Mouse (Mus musculus): ENCODE data around the gene Spata1. TPM values are rescaled to one million over a fixed set of nuclear protein-coding genes. Genes with fewer than 3 reads are reported as not detected.
"Not testable (repeated sequence)": the region's sequence is repeated elsewhere in the genome, so short reads cannot be mapped to it uniquely, and the experiment has no call there.

Gene Spata1
- polyA plus RNA-seq, 1 experiment from 2014 or later: 6.0 TPM

- peaks cover 100% of the 10 kb centered on the region for H3K36me3 ChIP-seq (replicated peaks)
- WGBS: 89% methylated on average over 14 of the region's 14 CpGs
- no peak overlapping the region for H3K27ac ChIP-seq (replicated peaks)
- no peaks in the 10 kb centered on the region for H3K27me3 ChIP-seq (replicated peaks; ENCODE audit: low read depth, poor library complexity, severe bottlenecking)
- H3K4me1 ChIP-seq: no peaks in the 10 kb centered on the region
- no peak overlapping the region for H3K4me3 ChIP-seq
- DNase-seq (ENCODE audit: low spot score): peak; percentile 6
- H3K9me3 ChIP-seq: no peaks in the 10 kb centered on the region
These were observed 65.7 kb downstream of the Spata1 start for GRCm38 (mm10) chr3:146433681-146434350.

- H3K4me3 ChIP-seq; H3K27ac ChIP-seq (replicated peaks); H3K9me3 ChIP-seq; DNase-seq (ENCODE audit: low spot score); H3K27me3 ChIP-seq (replicated peaks; ENCODE audit: low read depth, poor library complexity, severe bottlenecking); H3K4me1 ChIP-seq: not testable (repeated sequence)
- 90% methylated on average over 11 of the region's 11 CpGs for WGBS
- H3K36me3 ChIP-seq (replicated peaks): peaks cover 100% of the 10 kb centered on the region
These were observed 66.5 kb downstream of the Spata1 start for GRCm38 (mm10) chr3:146433063-146433462.

DNA sequence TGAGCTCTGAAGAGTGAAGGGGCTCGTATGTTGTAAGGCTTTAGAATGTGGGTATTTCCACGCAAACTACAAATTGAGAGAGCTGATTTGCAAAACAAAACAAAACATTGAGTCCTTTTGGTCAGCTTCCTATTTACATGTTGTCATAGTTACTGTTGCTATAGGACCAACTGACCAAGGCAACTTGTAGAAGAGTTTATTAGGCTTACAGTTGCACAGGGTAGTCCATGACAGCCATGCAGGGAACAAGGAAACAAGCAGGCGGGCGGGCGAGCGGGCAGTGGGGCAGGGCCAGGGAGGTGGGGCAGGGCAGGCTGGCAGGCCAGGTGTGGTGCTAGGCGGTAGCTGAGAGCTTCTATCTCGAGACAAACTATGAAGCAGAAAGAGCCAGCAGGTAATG, 73.1 kb downstream of the Spata1 start:
- Histone ChIP-seq H3K36me3 (replicated peaks) (peaks cover 79% of the 10 kb centered on the region), H3K27ac (replicated peaks) (no peak overlapping the region), H3K4me3 (no peak overlapping the region), H3K9me3 (no peaks in the 10 kb centered on the region), H3K27me3 (replicated peaks; ENCODE audit: low read depth, poor library complexity, severe bottlenecking) (no peaks in the 10 kb centered on the region), H3K4me1 (peaks cover 17% of the 10 kb centered on the region)
- no peak for DNase-seq (ENCODE audit: low spot score)
- 90% methylated on average over 8 of the region's 8 CpGs for WGBS

DNA sequence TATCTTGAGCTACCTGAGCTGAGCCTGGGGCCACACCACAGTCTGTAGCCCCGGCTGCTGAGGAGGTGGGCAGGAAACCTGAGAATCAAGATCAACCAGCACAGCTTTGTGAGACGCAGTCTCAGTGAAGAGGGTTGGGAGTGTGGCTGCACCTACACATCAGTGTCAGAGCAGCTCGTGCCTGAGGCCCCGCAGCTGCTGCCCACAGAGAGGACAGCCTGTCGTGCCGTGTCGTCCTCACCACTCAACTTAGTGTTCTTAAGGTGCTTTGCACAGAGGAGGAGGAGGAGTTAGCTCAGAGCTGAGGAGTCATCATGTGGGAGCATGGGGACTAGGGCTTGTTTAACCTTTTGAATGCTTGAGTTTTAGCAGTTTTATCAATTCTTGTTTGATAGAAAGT, 73.7 kb downstream of the Spata1 start:
- no peak overlapping the region for H3K27ac ChIP-seq (replicated peaks)
- peaks cover 75% of the 10 kb centered on the region for H3K36me3 ChIP-seq (replicated peaks)
- 72% methylated on average over 7 of the region's 7 CpGs for WGBS
- no peak for DNase-seq (ENCODE audit: low spot score)
- no peak overlapping the region for H3K4me3 ChIP-seq
- no peaks in the 10 kb centered on the region for H3K27me3 ChIP-seq (replicated peaks; ENCODE audit: low read depth, poor library complexity, severe bottlenecking)
- no peaks in the 10 kb centered on the region for H3K9me3 ChIP-seq
- peaks cover 17% of the 10 kb centered on the region for H3K4me1 ChIP-seq

DNA sequence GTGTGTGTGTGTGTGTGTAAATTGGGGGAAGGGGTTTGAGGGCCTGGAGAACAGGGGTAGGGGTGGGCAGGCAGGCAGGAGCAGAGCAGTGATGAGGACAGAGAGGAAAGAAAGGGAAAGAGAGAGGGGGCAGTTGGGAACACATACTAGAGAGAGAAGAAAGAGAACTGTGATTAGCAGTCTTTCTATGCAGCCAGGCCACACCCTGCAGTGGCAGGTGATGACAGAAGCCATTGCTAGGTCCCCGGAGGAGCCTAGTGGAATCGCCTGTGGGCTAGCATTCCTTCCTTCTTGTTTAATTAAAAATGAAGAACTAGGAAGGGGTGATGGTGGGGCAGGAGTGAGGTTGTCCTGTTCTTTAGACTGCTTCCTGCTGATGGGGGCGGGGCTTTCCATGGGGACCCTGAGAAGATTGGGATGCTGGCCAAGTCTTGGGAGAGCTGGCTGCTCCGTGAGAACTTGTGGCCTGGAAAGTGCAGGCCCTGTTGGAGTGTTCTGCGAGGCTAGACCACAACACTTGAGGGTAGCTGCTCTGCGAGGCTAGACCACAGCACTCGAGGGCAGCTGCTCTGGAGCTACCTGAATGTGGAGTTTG, 75.2 kb downstream of the Spata1 start:
- no peak overlapping the region for H3K27ac ChIP-seq (replicated peaks)
- DNase-seq (ENCODE audit: low spot score): no peak
- WGBS: 74% methylated on average over 7 of the region's 7 CpGs
- H3K27me3 ChIP-seq (replicated peaks; ENCODE audit: low read depth, poor library complexity, severe bottlenecking): no peaks in the 10 kb centered on the region
- H3K4me3 ChIP-seq: no peak overlapping the region
- peaks cover 75% of the 10 kb centered on the region for H3K36me3 ChIP-seq (replicated peaks)
- H3K4me1 ChIP-seq: peaks cover 17% of the 10 kb centered on the region
- H3K9me3 ChIP-seq: no peaks in the 10 kb centered on the region

DNA sequence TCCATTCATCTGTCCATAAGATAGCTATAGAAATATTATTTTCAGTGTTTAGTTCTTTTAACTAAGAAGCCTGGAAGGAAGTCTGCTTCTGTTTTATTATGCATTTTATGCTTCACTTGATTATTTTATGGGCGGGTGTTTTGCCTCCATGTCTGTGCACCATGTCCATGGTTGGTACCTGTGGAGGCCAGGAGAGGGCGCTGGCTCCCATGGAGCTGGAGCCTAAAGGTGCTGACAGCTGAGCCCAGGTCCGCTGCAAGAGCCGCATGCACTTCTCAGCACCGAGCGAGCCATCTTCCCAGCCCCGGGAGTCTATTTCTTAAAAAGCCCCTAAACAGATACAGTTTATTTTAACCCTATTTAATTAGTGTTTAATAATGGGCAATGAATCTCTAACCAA, 75.8 kb downstream of the Spata1 start:
- Histone ChIP-seq H3K9me3 (no peaks in the 10 kb centered on the region), H3K27ac (replicated peaks) (no peak overlapping the region), H3K4me1 (peaks cover 17% of the 10 kb centered on the region), H3K36me3 (replicated peaks) (peaks cover 75% of the 10 kb centered on the region), H3K27me3 (replicated peaks; ENCODE audit: low read depth, poor library complexity, severe bottlenecking) (no peaks in the 10 kb centered on the region), H3K4me3 (no peak overlapping the region)
- no peak for DNase-seq (ENCODE audit: low spot score)
- WGBS: 81% methylated on average over 7 of the region's 7 CpGs

GRCm38 (mm10) chr3:146421787-146422186, 77.8 kb downstream of the Spata1 start:
- DNase-seq (ENCODE audit: low spot score): no peak
- no peaks in the 10 kb centered on the region for H3K9me3 ChIP-seq
- peaks cover 74% of the 10 kb centered on the region for H3K36me3 ChIP-seq (replicated peaks)
- WGBS: 42% methylated on average over 8 of the region's 8 CpGs
- H3K27me3 ChIP-seq (replicated peaks; ENCODE audit: low read depth, poor library complexity, severe bottlenecking): no peaks in the 10 kb centered on the region
- H3K4me3 ChIP-seq: no peak overlapping the region
- peaks cover 16% of the 10 kb centered on the region for H3K4me1 ChIP-seq
- H3K27ac ChIP-seq (replicated peaks): no peak overlapping the region

DNA sequence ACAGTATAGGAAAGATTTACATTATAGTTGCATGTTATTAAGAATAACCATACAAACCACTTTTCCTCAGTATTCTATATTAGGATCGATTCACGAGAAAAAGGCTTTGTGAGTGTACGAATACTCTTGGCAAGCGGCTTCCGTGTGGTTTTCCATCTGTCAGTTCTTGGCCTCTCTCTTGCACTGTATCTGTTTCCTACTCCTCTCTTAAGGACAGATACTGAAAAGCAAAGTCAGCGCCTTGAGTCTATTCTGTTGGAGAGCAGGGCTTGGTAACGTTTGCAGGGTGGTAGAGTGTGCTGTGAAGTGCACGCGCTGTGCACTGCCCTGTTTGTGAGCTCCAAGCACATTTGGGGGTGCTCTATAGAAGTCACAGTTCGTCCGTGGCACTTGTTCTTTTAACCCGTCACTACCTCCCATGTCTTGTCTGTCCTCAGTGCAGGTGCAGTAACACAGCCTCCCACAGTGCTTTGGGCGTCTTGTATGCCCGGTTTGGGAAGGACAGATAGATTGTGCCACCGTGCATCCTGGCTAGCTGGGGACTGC, 79.5 kb downstream of the Spata1 start:
- Histone ChIP-seq H3K4me3 (no peak overlapping the region), H3K9me3 (no peaks in the 10 kb centered on the region), H3K27ac (replicated peaks) (no peak overlapping the region), H3K27me3 (replicated peaks; ENCODE audit: low read depth, poor library complexity, severe bottlenecking) (no peaks in the 10 kb centered on the region), H3K4me1 (peaks cover 12% of the 10 kb centered on the region; the same call in 1 of the 2 replicates), H3K36me3 (replicated peaks) (peaks cover 73% of the 10 kb centered on the region)
- 91% methylated on average over 15 of the region's 15 CpGs for WGBS
- no peak for DNase-seq (ENCODE audit: low spot score)

GRCm38 (mm10) chr3:146419534-146419933, 80.0 kb downstream of the Spata1 start:
- H3K4me1 ChIP-seq: peaks cover 12% of the 10 kb centered on the region; the same call in 1 of the 2 replicates
- H3K36me3 ChIP-seq (replicated peaks): peaks cover 73% of the 10 kb centered on the region
- 92% methylated on average over 9 of the region's 9 CpGs for WGBS
- no peaks in the 10 kb centered on the region for H3K27me3 ChIP-seq (replicated peaks; ENCODE audit: low read depth, poor library complexity, severe bottlenecking)
- H3K4me3 ChIP-seq: no peak overlapping the region
- no peak for DNase-seq (ENCODE audit: low spot score)
- H3K27ac ChIP-seq (replicated peaks): no peak overlapping the region
- H3K9me3 ChIP-seq: no peaks in the 10 kb centered on the region

DNA sequence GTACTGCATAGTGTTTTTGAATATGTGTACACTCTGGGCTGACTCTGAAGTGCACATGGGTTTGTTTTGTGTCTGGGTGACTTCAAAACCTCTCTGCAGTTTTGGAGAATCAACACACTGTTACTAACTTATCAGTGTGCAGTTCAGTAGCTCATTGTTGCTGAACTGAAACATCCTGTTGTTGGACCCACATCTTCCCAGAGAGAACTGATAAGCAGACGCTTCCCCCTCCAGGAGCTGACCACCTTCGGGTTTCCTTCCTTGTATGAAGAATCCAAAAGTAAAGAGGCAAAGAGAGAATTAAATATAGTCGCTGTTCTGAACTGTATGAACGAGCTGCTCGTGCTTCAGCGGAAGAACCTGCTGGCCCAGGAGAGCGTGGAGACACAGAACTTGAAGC, 80.7 kb downstream of the Spata1 start:
- Histone ChIP-seq H3K27me3 (replicated peaks; ENCODE audit: low read depth, poor library complexity, severe bottlenecking) (no peaks in the 10 kb centered on the region), H3K9me3 (no peaks in the 10 kb centered on the region), H3K36me3 (replicated peaks) (peaks cover 73% of the 10 kb centered on the region), H3K27ac (replicated peaks) (no peak overlapping the region), H3K4me3 (no peak overlapping the region), H3K4me1 (peaks cover 12% of the 10 kb centered on the region; the same call in 1 of the 2 replicates)
- DNase-seq (ENCODE audit: low spot score): no peak
- WGBS: 92% methylated on average over 7 of the region's 7 CpGs

- H3K27ac ChIP-seq (replicated peaks): no peak overlapping the region
- no peaks in the 10 kb centered on the region for H3K9me3 ChIP-seq
- peaks cover 12% of the 10 kb centered on the region; the same call in 1 of the 2 replicates for H3K4me1 ChIP-seq
- H3K4me3 ChIP-seq: no peak overlapping the region
- no peaks in the 10 kb centered on the region for H3K27me3 ChIP-seq (replicated peaks; ENCODE audit: low read depth, poor library complexity, severe bottlenecking)
- WGBS: 97% methylated on average over 8 of the region's 8 CpGs
- no peak for DNase-seq (ENCODE audit: low spot score)
- peaks cover 63% of the 10 kb centered on the region for H3K36me3 ChIP-seq (replicated peaks)
These were observed 81.7 kb downstream of the Spata1 start for GRCm38 (mm10) chr3:146417873-146418272.

DNA sequence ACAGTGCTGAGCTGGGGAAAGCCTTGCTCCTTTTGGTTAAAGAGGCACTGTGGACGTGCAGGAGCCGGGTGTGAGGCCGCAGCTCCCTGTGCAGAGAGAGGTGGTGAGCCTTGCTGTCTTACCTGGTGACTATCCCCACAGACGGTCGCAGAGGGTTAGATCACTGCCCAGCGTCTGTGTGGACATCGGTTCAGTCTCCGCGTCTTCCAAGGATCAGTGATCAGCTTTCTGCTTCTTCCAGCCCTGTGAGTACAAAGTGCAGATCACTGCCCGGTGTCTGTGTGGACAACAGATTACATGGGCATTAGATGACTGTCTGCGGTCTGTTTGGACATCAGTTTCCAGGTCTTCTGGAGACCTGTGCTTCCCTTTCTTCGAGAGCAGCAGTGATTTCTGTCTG, 85.0 kb downstream of the Spata1 start:
- H3K9me3 ChIP-seq: no peaks in the 10 kb centered on the region
- H3K27me3 ChIP-seq (replicated peaks; ENCODE audit: low read depth, poor library complexity, severe bottlenecking): no peaks in the 10 kb centered on the region
- no peak overlapping the region for H3K27ac ChIP-seq (replicated peaks)
- no peak for DNase-seq (ENCODE audit: low spot score)
- WGBS: 93% methylated on average over 12 of the region's 12 CpGs
- peaks cover 39% of the 10 kb centered on the region for H3K36me3 ChIP-seq (replicated peaks)
- H3K4me3 ChIP-seq: no peak overlapping the region
- H3K4me1 ChIP-seq: peaks cover 4% of the 10 kb centered on the region; the same call in 1 of the 2 replicates

DNA sequence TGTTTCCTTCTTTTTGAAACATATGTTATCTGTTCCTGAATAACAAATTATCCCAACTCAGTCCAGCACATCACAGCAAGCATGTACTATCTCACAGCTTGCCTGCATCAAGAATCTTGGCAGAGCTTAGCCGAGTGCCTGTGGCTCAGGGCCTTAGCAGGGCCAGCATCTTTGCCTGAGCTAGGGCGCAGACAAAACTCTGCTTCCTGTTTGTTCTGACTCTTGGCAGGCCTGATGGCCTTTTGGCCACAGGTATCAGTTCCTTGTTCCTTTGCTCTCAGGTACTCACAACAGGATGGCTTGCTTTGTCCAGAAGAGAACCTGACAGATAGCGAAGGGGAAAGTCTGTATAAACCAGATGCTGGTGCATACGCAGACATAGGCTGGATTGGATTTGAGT, 85.6 kb downstream of the Spata1 start:
- Histone ChIP-seq H3K27me3 (replicated peaks; ENCODE audit: low read depth, poor library complexity, severe bottlenecking) (no peaks in the 10 kb centered on the region), H3K27ac (replicated peaks) (no peak overlapping the region), H3K4me1 (peaks cover 4% of the 10 kb centered on the region; the same call in 1 of the 2 replicates), H3K4me3 (no peak overlapping the region), H3K36me3 (replicated peaks) (peaks cover 33% of the 10 kb centered on the region), H3K9me3 (no peaks in the 10 kb centered on the region)
- no peak for DNase-seq (ENCODE audit: low spot score)
- WGBS: 88% methylated on average over 4 of the region's 4 CpGs
